Mouse (Mus musculus): ENCODE measurements around the gene Rab5if. TPM values are rescaled to one million over a fixed set of nuclear protein-coding genes. Genes with fewer than 3 reads are reported as not detected.

Gene Rab5if
- polyA plus RNA-seq, 1 experiment, result 34.8 TPM

- 36% methylated on average over 10 of the region's 10 CpGs for WGBS
- Histone ChIP-seq H3K27me3 (ENCODE audit: control insufficient read depth, insufficient read depth, low read length) (no peaks in the 10 kb centered on the region), H3K36me3 (ENCODE audit: control insufficient read depth, insufficient read depth, low read length) (no peaks in the 10 kb centered on the region), H3K27ac (ENCODE audit: insufficient read depth, low read length) (peak overlapping the region; percentile 76), H3K4me1 (ENCODE audit: control insufficient read depth, insufficient read depth, insufficient read length) (peaks cover 4% of the 10 kb centered on the region; the same call in 1 of the 2 replicates), H3K4me3 (ENCODE audit: extremely low read depth, insufficient read depth, insufficient read length) (peak overlapping the region; percentile 54)
- DNase-seq (ENCODE audit: low read depth in 1 of 2, low spot score in 2 of 2), result no peak
- TF ChIP-seq POLR2A (IDR thresholded peaks at IDR 0.05; ENCODE audit: low read depth, low read length) (no peak), CTCF (IDR thresholded peaks at IDR 0.05; ENCODE audit: extremely low read depth, insufficient read depth, insufficient read length, insufficient replicate concordance) (no peak)
Observed at GRCm38 (mm10) chr2:156886084-156886631, 23.2 kb downstream of the Rab5if start.

- Histone ChIP-seq H3K4me3 (ENCODE audit: extremely low read depth, insufficient read depth, insufficient read length) (peak within 1 kb of the TSS; percentile 54), H3K27me3 (ENCODE audit: control insufficient read depth, insufficient read depth, low read length) (no peaks in the 10 kb centered on the region), H3K36me3 (ENCODE audit: control insufficient read depth, insufficient read depth, low read length) (no peaks in the 10 kb centered on the region), H3K27ac (ENCODE audit: insufficient read depth, low read length) (peak within 1 kb of the TSS; percentile 76), H3K4me1 (ENCODE audit: control insufficient read depth, insufficient read depth, insufficient read length) (peaks cover 4% of the 10 kb centered on the region; the same call in 1 of the 2 replicates)
- DNase-seq (ENCODE audit: low read depth in 1 of 2, low spot score in 2 of 2), result peak; percentile 46 to 48
- peak; percentile 78 for TF ChIP-seq POLR2A (IDR thresholded peaks at IDR 0.05; ENCODE audit: low read depth, low read length)
- TF ChIP-seq CTCF (IDR thresholded peaks at IDR 0.05; ENCODE audit: extremely low read depth, insufficient read depth, insufficient read length, insufficient replicate concordance), result no peak
- WGBS, result 3% methylated on average over 6 of the region's 6 CpGs
Observed at GRCm38 (mm10) chr2:156887017-156887416, 24.1 kb downstream of the Rab5if start, which contains the start of gene Sla2. Gene Sla2, minus strand, starts transcription at chr2:156887192.

- H3K36me3 ChIP-seq (ENCODE audit: control insufficient read depth, insufficient read depth, low read length), result no peaks in the 10 kb centered on the region
- TF ChIP-seq POLR2A (IDR thresholded peaks at IDR 0.05; ENCODE audit: low read depth, low read length), result no peak
- no peak for TF ChIP-seq CTCF (IDR thresholded peaks at IDR 0.05; ENCODE audit: extremely low read depth, insufficient read depth, insufficient read length, insufficient replicate concordance)
- no peak overlapping the region for H3K4me3 ChIP-seq (ENCODE audit: extremely low read depth, insufficient read depth, insufficient read length)
- no peaks in the 10 kb centered on the region for H3K27me3 ChIP-seq (ENCODE audit: control insufficient read depth, insufficient read depth, low read length)
- peaks cover 4% of the 10 kb centered on the region; the same call in 1 of the 2 replicates for H3K4me1 ChIP-seq (ENCODE audit: control insufficient read depth, insufficient read depth, insufficient read length)
- DNase-seq (ENCODE audit: low read depth in 1 of 2, low spot score in 2 of 2), result no peak
- no peak overlapping the region for H3K27ac ChIP-seq (ENCODE audit: insufficient read depth, low read length)
- WGBS, result 76% methylated on average over 3 of the region's 3 CpGs
Observed at GRCm38 (mm10) chr2:156888490-156888889, 25.6 kb downstream of the Rab5if start.

- 68% methylated on average over 3 of the region's 3 CpGs for WGBS
- no peak for TF ChIP-seq CTCF (IDR thresholded peaks at IDR 0.05; ENCODE audit: extremely low read depth, insufficient read depth, insufficient read length, insufficient replicate concordance)
- TF ChIP-seq POLR2A (IDR thresholded peaks at IDR 0.05; ENCODE audit: low read depth, low read length), result no peak
- Histone ChIP-seq H3K36me3 (ENCODE audit: control insufficient read depth, insufficient read depth, low read length) (no peaks in the 10 kb centered on the region), H3K4me3 (ENCODE audit: extremely low read depth, insufficient read depth, insufficient read length) (no peak overlapping the region), H3K27ac (ENCODE audit: insufficient read depth, low read length) (no peak overlapping the region), H3K4me1 (ENCODE audit: control insufficient read depth, insufficient read depth, insufficient read length) (no peaks in the 10 kb centered on the region; the same call in 1 of the 2 replicates), H3K27me3 (ENCODE audit: control insufficient read depth, insufficient read depth, low read length) (no peaks in the 10 kb centered on the region)
- DNase-seq (ENCODE audit: low read depth in 1 of 2, low spot score in 2 of 2), result no peak
Observed at GRCm38 (mm10) chr2:156892240-156892639, 29.3 kb downstream of the Rab5if start.

GRCm38 (mm10) chr2:156892821-156893220 lies 29.9 kb downstream of the Rab5if start:
- no peaks in the 10 kb centered on the region for H3K4me1 ChIP-seq (ENCODE audit: control insufficient read depth, insufficient read depth, insufficient read length)
- no peak overlapping the region for H3K4me3 ChIP-seq (ENCODE audit: extremely low read depth, insufficient read depth, insufficient read length)
- H3K27me3 ChIP-seq (ENCODE audit: control insufficient read depth, insufficient read depth, low read length), result no peaks in the 10 kb centered on the region
- WGBS, result 90% methylated on average over 6 of the region's 6 CpGs
- no peak overlapping the region for H3K27ac ChIP-seq (ENCODE audit: insufficient read depth, low read length)
- no peaks in the 10 kb centered on the region for H3K36me3 ChIP-seq (ENCODE audit: control insufficient read depth, insufficient read depth, low read length)
- DNase-seq (ENCODE audit: low read depth in 1 of 2, low spot score in 2 of 2), result no peak
- no peak for TF ChIP-seq POLR2A (IDR thresholded peaks at IDR 0.05; ENCODE audit: low read depth, low read length)
- no peak for TF ChIP-seq CTCF (IDR thresholded peaks at IDR 0.05; ENCODE audit: extremely low read depth, insufficient read depth, insufficient read length, insufficient replicate concordance)

GRCm38 (mm10) chr2:156894496-156895265 lies 31.8 kb downstream of the Rab5if start:
- no peaks in the 10 kb centered on the region for H3K4me1 ChIP-seq (ENCODE audit: control insufficient read depth, insufficient read depth, insufficient read length)
- WGBS, result 81% methylated on average over 15 of the region's 15 CpGs
- H3K4me3 ChIP-seq (ENCODE audit: extremely low read depth, insufficient read depth, insufficient read length), result no peak overlapping the region
- no peaks in the 10 kb centered on the region for H3K27me3 ChIP-seq (ENCODE audit: control insufficient read depth, insufficient read depth, low read length)
- no peak overlapping the region for H3K27ac ChIP-seq (ENCODE audit: insufficient read depth, low read length)
- H3K36me3 ChIP-seq (ENCODE audit: control insufficient read depth, insufficient read depth, low read length), result no peaks in the 10 kb centered on the region
- DNase-seq (ENCODE audit: low read depth in 1 of 2, low spot score in 2 of 2), result no peak
- no peak for TF ChIP-seq POLR2A (IDR thresholded peaks at IDR 0.05; ENCODE audit: low read depth, low read length)

Measured in spleen, adult 2 months (tissue).